Mouse (Mus musculus) stomach, embryonic 16.5 days (tissue): ENCODE measurements around the gene Lipt1. TPM values are rescaled to one million over a fixed set of nuclear protein-coding genes. Genes with fewer than 3 reads are reported as not detected.

Source experiments
- ATAC-seq: fragments of 200-750 bp; cut with Nextera tagmentation; 2 replicates; pipeline ENCODE4 v1.8.0; 2017; ENCODE audit warnings: moderate number of reproducible peaks, moderate TSS enrichment; ENCODE audit not compliant: insufficient read depth, low FRiP score
- H3K27ac ChIP-seq: fragments of 300-500 bp; sonication (generic); 2 replicates; pipeline ENCODE4 v1.5.1; 2014; ENCODE audit warnings: low read length
- H3K27me3 ChIP-seq: fragments of 300-500 bp; sonication (generic); 2 replicates; pipeline ENCODE4 v1.6.1; 2014; ENCODE audit warnings: low read length, control low read depth, mixed read lengths; ENCODE audit not compliant: control insufficient read depth, insufficient read depth
- H3K36me3 ChIP-seq: fragments of 300-500 bp; sonication (generic); 2 replicates; pipeline ENCODE4 v1.6.1; 2014; ENCODE audit warnings: low read length; ENCODE audit not compliant: control insufficient read depth, insufficient read depth
- H3K4me1 ChIP-seq: fragments of 300-500 bp; sonication (generic); 2 replicates; pipeline ENCODE4 v1.6.1; 2014; ENCODE audit warnings: low read length, control low read depth, mixed read lengths; ENCODE audit not compliant: control insufficient read depth, insufficient read depth
- H3K4me2 ChIP-seq: fragments of 300-500 bp; sonication (generic); 2 replicates; pipeline ENCODE4 v1.6.1; 2014; ENCODE audit warnings: low read depth, low read length, mixed read lengths
- H3K4me3 ChIP-seq: fragments of 300-500 bp; sonication (generic); replicated peaks from 2 replicates; pipeline ENCODE4 v1.5.1; 2014; ENCODE audit warnings: mild to moderate bottlenecking, low read length
- H3K9ac ChIP-seq: fragments of 300-500 bp; sonication (generic); 2 replicates; pipeline ENCODE4 v1.6.1; 2014; ENCODE audit warnings: low read length
- H3K9me3 ChIP-seq: fragments of 300-500 bp; sonication (generic); replicated peaks from 2 replicates; pipeline ENCODE4 v1.6.1; 2016; ENCODE audit warnings: low read length, control low read depth; ENCODE audit not compliant: control insufficient read depth
- WGBS: fragments of 180-500 bp; shearing (Covaris S2); extraction: QIAGEN DNeasy Blood & Tissue Kit; methylation state at CpG from one replicate; pipeline ENCODE4 v1.1.7; 2014; 5-methylcytosine and 5-hydroxymethylcytosine counted together
- polyA plus RNA-seq: library from polyadenylated mRNA; unstranded; fragments of >200 nt; fragmentation: Nextera tagmentation; extraction: Ambion mirVana; gene quantifications from 2 replicates; pipeline ENCODE4 v1.2.1, GENCODE M21; 2015

The Lipt1 gene
- polyA plus RNA-seq: 9.0 and 9.1 TPM in 2 replicates

- peaks cover 3% of the 10 kb centered on the region for H3K4me1 ChIP-seq
- H3K4me2 ChIP-seq: peak within 1 kb of the TSS; percentile 72
- H3K27ac ChIP-seq: peak within 1 kb of the TSS; percentile 88
- peak within 1 kb of the TSS; percentile 70 for H3K9ac ChIP-seq
- H3K4me3 ChIP-seq: peak within 1 kb of the TSS; percentile 61
- 3% methylated on average over 7 of the region's 7 CpGs for WGBS
- no peaks in the 10 kb centered on the region for H3K27me3 ChIP-seq
- H3K36me3 ChIP-seq: peaks cover 20% of the 10 kb centered on the region
- peak; percentile 70; the same call in 1 of the 2 replicates for ATAC-seq
- H3K9me3 ChIP-seq: peaks cover 11% of the 10 kb centered on the region
Observed at GRCm38 (mm10) chr1:37871704-37872103, at the start of gene Lipt1. Gene Lipt1 (plus strand): TSS chr1:37871738.

GRCm38 (mm10) chr1:37831681-37832080 is 39.9 kb upstream of the Lipt1 start:
- no peaks in the 10 kb centered on the region for H3K4me1 ChIP-seq

GRCm38 (mm10) chr1:37846878-37847277 is 24.7 kb upstream of the Lipt1 start:
- no peak overlapping the region for H3K4me2 ChIP-seq
- H3K4me1 ChIP-seq: no peaks in the 10 kb centered on the region
- H3K27me3 ChIP-seq: no peaks in the 10 kb centered on the region
- H3K27ac ChIP-seq: no peak overlapping the region
- no peaks in the 10 kb centered on the region for H3K36me3 ChIP-seq
- 75% methylated on average over 8 of the region's 8 CpGs for WGBS
- no peak overlapping the region for H3K9ac ChIP-seq
- H3K9me3 ChIP-seq: no peaks in the 10 kb centered on the region
- no peak for ATAC-seq
- H3K4me3 ChIP-seq: no peak overlapping the region

More at GRCm38 (mm10) chr1:37831681-37832080, 39.9 kb upstream of the Lipt1 start:
- Histone ChIP-seq H3K9ac (no peak overlapping the region), H3K27me3 (no peaks in the 10 kb centered on the region), H3K9me3 (no peaks in the 10 kb centered on the region), H3K36me3 (no peaks in the 10 kb centered on the region), H3K27ac (no peak overlapping the region), H3K4me2 (no peak overlapping the region), H3K4me3 (no peak overlapping the region)
- WGBS: 61% methylated on average over 2 of the region's 2 CpGs
- no peak for ATAC-seq

DNA sequence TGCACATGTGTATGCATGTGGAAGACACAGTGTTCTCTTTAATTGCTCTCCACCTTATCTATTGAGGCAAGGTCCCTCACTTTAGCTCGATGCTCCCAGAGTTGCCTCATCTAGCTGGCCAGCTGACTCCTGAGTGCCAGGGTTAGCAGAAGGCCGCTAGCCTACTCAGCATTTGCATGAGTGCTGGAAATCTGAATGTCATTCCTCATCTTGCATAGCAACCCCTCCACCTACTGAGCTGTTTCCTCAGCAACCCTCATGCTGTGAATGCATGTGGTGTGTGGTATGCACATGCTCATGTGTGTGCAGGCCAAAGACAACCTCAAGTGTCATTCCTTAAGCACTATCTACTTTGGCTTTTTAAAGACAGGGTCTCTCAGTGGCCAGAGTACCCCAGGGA is 20.8 kb upstream of the Lipt1 start:
- H3K9ac ChIP-seq: no peak overlapping the region
- H3K36me3 ChIP-seq: no peaks in the 10 kb centered on the region
- no peaks in the 10 kb centered on the region for H3K4me1 ChIP-seq
- H3K27me3 ChIP-seq: no peaks in the 10 kb centered on the region
- H3K9me3 ChIP-seq: no peaks in the 10 kb centered on the region
- WGBS: 50% methylated on average over 2 of the region's 2 CpGs
- ATAC-seq: no peak
- no peak overlapping the region for H3K4me2 ChIP-seq
- H3K4me3 ChIP-seq: no peak overlapping the region
- H3K27ac ChIP-seq: no peak overlapping the region

- H3K27me3 ChIP-seq: no peaks in the 10 kb centered on the region
- peak overlapping the region; percentile 85 for H3K9ac ChIP-seq
- WGBS: under 1% methylated on average over 90 of the region's 90 CpGs
- H3K27ac ChIP-seq: peak overlapping the region; percentile 95
- H3K4me3 ChIP-seq: peak overlapping the region; percentile 78
- no peaks in the 10 kb centered on the region for H3K4me1 ChIP-seq
- peak; percentile 99 for ATAC-seq
- H3K4me2 ChIP-seq: peak overlapping the region; percentile 85
- H3K36me3 ChIP-seq: no peaks in the 10 kb centered on the region
- H3K9me3 ChIP-seq: no peaks in the 10 kb centered on the region
Observed at GRCm38 (mm10) chr1:37864511-37865400, 6.8 kb upstream of the Lipt1 start.

DNA sequence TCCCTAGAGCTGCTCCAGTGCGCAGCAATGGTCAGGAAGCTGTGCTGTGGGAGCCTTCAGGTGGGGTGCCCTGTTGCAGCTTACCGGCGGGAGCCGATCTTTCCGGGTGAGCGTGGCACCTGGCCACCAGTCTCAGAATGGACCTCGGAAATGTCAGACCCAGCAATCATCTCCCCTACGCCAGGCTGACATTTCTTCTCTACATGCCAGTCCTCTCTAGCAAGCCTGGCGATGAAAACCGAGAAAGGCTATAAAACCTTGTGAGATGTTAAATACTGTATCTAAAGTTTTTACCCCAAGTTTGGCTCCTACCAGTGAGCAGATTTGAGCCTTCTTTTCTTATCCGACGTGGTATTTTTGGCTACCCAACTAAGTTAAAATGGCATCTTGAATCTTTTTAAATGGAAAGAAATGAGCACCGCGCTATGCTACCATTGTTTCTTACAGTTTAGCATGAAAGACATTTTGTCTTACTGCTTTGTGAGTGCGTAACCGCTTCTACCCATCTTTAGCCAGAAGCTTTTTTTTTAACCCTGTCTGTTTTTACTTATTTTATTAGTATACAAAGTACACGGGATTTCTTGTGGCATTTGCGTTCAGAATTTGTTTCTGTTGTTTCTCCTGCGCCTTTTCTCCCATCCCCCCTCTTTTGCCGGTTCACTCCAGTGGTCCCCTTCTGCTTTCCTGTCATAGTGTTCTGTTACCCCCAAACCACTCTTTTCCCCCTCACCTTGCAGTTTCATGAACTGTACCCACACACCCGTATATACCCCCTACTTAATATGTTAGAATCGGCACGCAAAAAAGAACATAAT is 5.9 kb upstream of the Lipt1 start:
- peak overlapping the region; percentile 80 for H3K4me2 ChIP-seq
- peak overlapping the region; percentile 77 for H3K9ac ChIP-seq
- H3K36me3 ChIP-seq: no peaks in the 10 kb centered on the region
- peak overlapping the region; percentile 78 for H3K4me3 ChIP-seq
- H3K9me3 ChIP-seq: no peaks in the 10 kb centered on the region
- WGBS: 9% methylated on average over 23 of the region's 23 CpGs
- no peaks in the 10 kb centered on the region for H3K4me1 ChIP-seq
- no peak for ATAC-seq
- H3K27me3 ChIP-seq: no peaks in the 10 kb centered on the region
- peak overlapping the region; percentile 95 for H3K27ac ChIP-seq

GRCm38 (mm10) chr1:37866286-37866685 is 5.3 kb upstream of the Lipt1 start, which contains the start of gene Tsga10:
Gene Tsga10 (minus strand): TSS chr1:37866429.
- peak within 1 kb of the TSS; percentile 95 for H3K27ac ChIP-seq
- no peaks in the 10 kb centered on the region for H3K27me3 ChIP-seq
- H3K4me3 ChIP-seq: peak within 1 kb of the TSS; percentile 78
- ATAC-seq: no peak
- H3K4me2 ChIP-seq: peak within 1 kb of the TSS; percentile 80
- no peaks in the 10 kb centered on the region for H3K9me3 ChIP-seq
- H3K4me1 ChIP-seq: no peaks in the 10 kb centered on the region
- peak within 1 kb of the TSS; percentile 77 for H3K9ac ChIP-seq
- H3K36me3 ChIP-seq: no peaks in the 10 kb centered on the region
- 82% methylated on average over 6 of the region's 6 CpGs for WGBS

DNA sequence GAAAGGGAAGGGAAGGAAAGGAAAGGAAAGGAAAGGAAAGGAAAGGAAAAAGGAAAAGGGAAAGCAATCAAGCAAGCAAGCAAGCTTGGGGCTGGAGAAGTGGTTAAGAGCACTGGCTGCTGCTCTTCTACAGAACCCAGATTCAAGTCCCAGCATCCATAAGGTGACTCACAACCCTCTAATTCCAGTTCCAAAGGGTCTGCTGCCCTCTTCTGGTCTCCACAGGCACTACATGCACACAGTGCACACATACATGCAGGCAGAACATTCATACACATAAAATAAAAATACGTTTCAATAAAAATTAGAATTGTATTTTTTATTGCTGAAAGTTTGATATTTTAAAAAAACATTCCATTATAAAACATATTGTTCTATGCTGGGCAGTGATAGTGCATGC is 4.5 kb upstream of the Lipt1 start:
- H3K27me3 ChIP-seq: no peaks in the 10 kb centered on the region
- H3K9me3 ChIP-seq: no peaks in the 10 kb centered on the region
- H3K36me3 ChIP-seq: no peaks in the 10 kb centered on the region
- H3K4me2 ChIP-seq: no peak overlapping the region
- no peak overlapping the region for H3K9ac ChIP-seq
- no peak for ATAC-seq
- no peaks in the 10 kb centered on the region; the same call in 1 of the 2 replicates for H3K4me1 ChIP-seq
- WGBS: 86% methylated on average over 1 of the region's 1 CpGs
- H3K27ac ChIP-seq: no peak overlapping the region
- H3K4me3 ChIP-seq: no peak overlapping the region
